Mouse (Mus musculus) CH12.LX (cell line): ENCODE data around the gene Gm11361.

Experiments
- CTCF ChIP-seq, 2 experiments: IDR thresholded peaks in 1 of 2; conservative IDR thresholded peaks in 1 of 2; 2 replicates each; pipeline ENCODE4 v1.5.1; 2011 to 2012; ENCODE audit warnings: low read depth in 2 of 2, low read length in 2 of 2, improper control_type of control experiment in 1 of 2, inconsistent platforms in 1 of 2, mild to moderate bottlenecking in 1 of 2, moderate library complexity in 1 of 2
- E2F4 ChIP-seq: IDR thresholded peaks from 2 replicates; pipeline ENCODE4 v1.6.1; 2011; ENCODE audit warnings: low read depth, low read length, improper control_type of control experiment; ENCODE audit not compliant: insufficient replicate concordance
- EP300 ChIP-seq: IDR thresholded peaks from 2 replicates; pipeline ENCODE4 v1.6.1; 2011; ENCODE audit warnings: low read length, improper control_type of control experiment
- ETS1 ChIP-seq: conservative IDR thresholded peaks from 2 replicates; pipeline ENCODE4 v1.6.1; 2012; ENCODE audit warnings: low read depth, mild to moderate bottlenecking, inconsistent platforms, low read length, improper control_type of control experiment, moderate library complexity
- HCFC1 ChIP-seq: IDR thresholded peaks from 2 replicates; pipeline ENCODE4 v1.6.1; 2012; ENCODE audit warnings: low read depth, mild to moderate bottlenecking, inconsistent platforms, low read length, improper control_type of control experiment
- JUND ChIP-seq: conservative IDR thresholded peaks from 2 replicates; pipeline ENCODE4 v1.6.1; 2011; ENCODE audit warnings: low read depth, low read length, improper control_type of control experiment
- KAT2A ChIP-seq: IDR thresholded peaks from 2 replicates; pipeline ENCODE4 v1.6.1; 2012; ENCODE audit warnings: low read length, improper control_type of control experiment, inconsistent platforms; ENCODE audit not compliant: insufficient replicate concordance
- MAFK ChIP-seq: IDR thresholded peaks from 2 replicates; pipeline ENCODE4 v1.6.1; 2011; ENCODE audit warnings: low read length, improper control_type of control experiment; ENCODE audit not compliant: insufficient replicate concordance
- MEF2A ChIP-seq: IDR thresholded peaks from 2 replicates; pipeline ENCODE4 v1.6.1; 2014; ENCODE audit warnings: low read depth, mild to moderate bottlenecking, inconsistent platforms, low read length, improper control_type of control experiment, borderline replicate concordance
- TCF12 ChIP-seq: IDR thresholded peaks from 2 replicates; pipeline ENCODE4 v1.6.1; 2014; ENCODE audit warnings: low read depth, mild to moderate bottlenecking, inconsistent platforms, low read length, improper control_type of control experiment
- UBTF ChIP-seq: IDR thresholded peaks from 2 replicates; pipeline ENCODE4 v1.6.1; 2012; ENCODE audit warnings: low read depth, mild to moderate bottlenecking, inconsistent platforms, low read length, improper control_type of control experiment, moderate library complexity
- ZNF384 ChIP-seq: IDR thresholded peaks from 2 replicates; pipeline ENCODE4 v1.6.1; 2012; ENCODE audit warnings: low read depth, low read length, improper control_type of control experiment, inconsistent platforms

DNA sequence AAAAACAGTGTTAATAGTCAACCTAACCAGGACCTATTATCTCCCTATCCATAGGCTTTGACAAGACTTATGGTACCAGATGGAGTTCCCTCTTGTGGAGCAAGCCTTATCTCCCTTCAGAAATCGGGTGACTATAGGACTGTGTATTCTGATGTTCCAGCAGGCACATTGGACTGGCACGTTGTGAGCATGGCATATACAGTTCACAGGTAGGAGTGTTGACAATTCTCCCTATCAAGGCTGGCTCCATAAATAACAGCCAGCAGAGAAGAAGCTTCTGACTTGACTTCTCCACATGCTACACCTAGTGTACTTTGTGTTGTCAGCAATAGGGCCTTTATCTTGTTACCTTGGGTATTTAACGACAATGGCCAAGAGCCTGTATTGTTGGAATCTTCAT, 30.0 kb downstream of the Gm11361 start:
- no peak for TF ChIP-seq ZNF384
- TF ChIP-seq EP300: no peak
- TF ChIP-seq TCF12: no peak
- TF ChIP-seq KAT2A: no peak
- no peak for TF ChIP-seq HCFC1
- TF ChIP-seq JUND: no peak
- no peak for TF ChIP-seq E2F4
- no peak for TF ChIP-seq ETS1
- no peak for TF ChIP-seq MAFK
- TF ChIP-seq MEF2A: no peak
- TF ChIP-seq CTCF (conservative IDR thresholded peaks at IDR 0.05 in 1 of 2, IDR thresholded peaks at IDR 0.05 in 1 of 2; ENCODE audit: low read depth in 2 of 2, low read length in 2 of 2): no peak
- TF ChIP-seq UBTF: no peak
